Mouse (Mus musculus) skeletal muscle tissue, adult 2 months (tissue): ENCODE data around the gene Plscr2.
"Not testable (repeated sequence)": the region's sequence is repeated elsewhere in the genome, so short reads cannot be mapped to it uniquely, and the experiment has no call there.

ENCODE experiments used
- DNase-seq: peaks from one replicate; pipeline ENCODE4 v3.0.0-alpha.2; 2012; ENCODE audit warnings: low read depth, low spot score

The Plscr2 gene

GRCm38 (mm10) chr9:92273956-92274762 is 1.2 kb upstream of the Plscr2 start:
- no peak for DNase-seq

- DNase-seq = no peak
These were observed 958 bp downstream of the Plscr2 start for GRCm38 (mm10) chr9:92276360-92276759.

DNA sequence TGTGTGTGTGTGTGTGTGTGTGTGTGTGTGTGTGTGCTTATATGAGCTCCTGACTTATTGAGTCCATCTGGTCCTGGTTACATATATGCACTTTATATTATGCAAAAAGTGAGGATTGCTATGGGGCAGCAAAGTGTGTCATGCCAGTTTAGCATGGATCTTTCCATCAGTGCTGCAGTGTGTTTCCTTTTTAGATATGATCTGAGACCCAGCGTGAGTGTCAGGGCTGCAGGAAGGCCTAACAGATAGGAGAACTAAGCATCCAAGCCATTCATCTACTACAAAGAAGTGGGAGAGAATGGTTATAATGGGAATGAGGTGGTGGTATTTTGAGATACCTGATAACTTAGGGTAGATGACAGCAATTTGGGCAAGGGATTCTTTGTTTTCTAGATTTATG is 4.6 kb downstream of the Plscr2 start:
- no peak for DNase-seq

- DNase-seq = no peak
These were observed 7.3 kb downstream of the Plscr2 start for GRCm38 (mm10) chr9:92282563-92283171.

DNA sequence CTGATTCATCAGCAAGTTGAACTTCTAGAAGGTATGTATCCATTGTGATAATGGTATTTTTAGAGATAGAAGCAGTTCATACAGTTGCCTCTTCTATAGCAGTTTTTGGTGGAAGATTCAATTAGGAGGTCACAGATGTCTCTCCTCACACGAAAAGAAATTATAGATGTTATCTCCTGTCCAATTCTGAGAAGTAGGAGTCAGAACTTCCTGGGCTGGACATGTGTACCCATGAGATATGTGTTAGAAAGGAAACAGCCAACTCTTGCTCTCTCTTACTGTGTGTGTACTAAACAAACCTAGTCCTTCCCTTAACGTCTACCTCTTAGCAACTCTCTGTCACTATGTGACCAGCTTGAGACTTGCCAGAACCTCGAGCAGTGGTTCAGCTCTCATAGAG is 14.3 kb downstream of the Plscr2 start:
- DNase-seq = no peak

- DNase-seq = no peak
These were observed 16.8 kb downstream of the Plscr2 start for GRCm38 (mm10) chr9:92292169-92292568.

- DNase-seq = no peak
These were observed 17.5 kb downstream of the Plscr2 start for GRCm38 (mm10) chr9:92292922-92293321.

GRCm38 (mm10) chr9:92293560-92294548 is 18.5 kb downstream of the Plscr2 start:
- DNase-seq = no peak

DNA sequence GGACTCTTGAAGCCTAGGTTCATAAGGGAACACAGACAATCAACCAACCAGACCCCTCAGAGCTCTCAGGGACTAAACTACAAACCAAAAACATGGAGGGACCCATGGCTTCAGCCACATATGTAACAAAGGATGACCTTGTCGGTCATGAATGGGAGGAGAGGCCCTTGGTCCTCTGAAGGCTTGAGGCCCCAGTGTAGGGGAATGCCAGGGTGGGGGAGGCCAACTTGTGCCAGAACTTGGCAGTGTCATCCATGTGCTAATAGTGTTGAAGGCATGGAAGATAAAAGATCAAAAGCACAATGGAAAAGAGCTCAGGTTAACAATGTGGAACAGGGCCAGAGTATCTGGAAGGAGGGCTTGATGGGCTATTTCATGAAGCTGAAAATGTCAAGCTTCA is 22.9 kb downstream of the Plscr2 start:
- DNase-seq = no peak

GRCm38 (mm10) chr9:92301213-92301612 is 25.8 kb downstream of the Plscr2 start:
- no peak for DNase-seq

GRCm38 (mm10) chr9:92305075-92305474 is 29.7 kb downstream of the Plscr2 start:
- no peak for DNase-seq

DNA sequence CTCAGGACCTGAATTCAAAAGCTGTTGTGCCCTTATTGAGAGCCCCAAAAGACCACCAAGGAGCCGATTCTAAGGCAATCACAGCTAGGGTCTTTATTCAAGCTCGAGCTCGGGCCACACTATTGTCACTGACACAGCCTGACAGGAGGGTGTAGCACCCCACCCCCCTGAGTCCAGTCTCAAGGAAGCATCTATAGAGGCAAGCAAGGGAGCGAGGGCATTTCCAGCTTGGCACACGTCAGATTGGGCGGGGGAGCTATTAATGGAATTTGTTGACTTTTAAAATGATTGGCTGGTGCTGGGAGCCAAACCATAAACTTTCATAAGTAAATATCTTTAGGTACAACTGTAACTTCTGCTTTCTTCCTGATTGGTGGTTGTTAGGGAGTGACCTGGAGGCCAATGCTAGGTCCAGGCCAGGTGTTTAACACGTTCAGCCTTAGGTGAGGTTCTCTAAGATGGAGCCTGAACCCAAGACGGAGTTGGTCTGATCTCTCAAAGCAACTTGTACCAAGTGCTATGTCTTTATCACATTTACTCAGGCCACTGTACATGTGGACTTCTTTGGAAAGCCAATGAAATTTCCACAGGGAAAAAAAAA is 30.3 kb downstream of the Plscr2 start:
- no peak for DNase-seq

- no peak for DNase-seq
These were observed 33.7 kb downstream of the Plscr2 start, which contains the start of gene 1700057G04Rik for GRCm38 (mm10) chr9:92309077-92309476. TSS of gene 1700057G04Rik (plus strand) at chr9:92309377.

GRCm38 (mm10) chr9:92316791-92317190 is 41.4 kb downstream of the Plscr2 start:
- DNase-seq = no peak

- DNase-seq = not testable (repeated sequence)
These were observed 50.5 kb downstream of the Plscr2 start for GRCm38 (mm10) chr9:92325936-92326335.

DNA sequence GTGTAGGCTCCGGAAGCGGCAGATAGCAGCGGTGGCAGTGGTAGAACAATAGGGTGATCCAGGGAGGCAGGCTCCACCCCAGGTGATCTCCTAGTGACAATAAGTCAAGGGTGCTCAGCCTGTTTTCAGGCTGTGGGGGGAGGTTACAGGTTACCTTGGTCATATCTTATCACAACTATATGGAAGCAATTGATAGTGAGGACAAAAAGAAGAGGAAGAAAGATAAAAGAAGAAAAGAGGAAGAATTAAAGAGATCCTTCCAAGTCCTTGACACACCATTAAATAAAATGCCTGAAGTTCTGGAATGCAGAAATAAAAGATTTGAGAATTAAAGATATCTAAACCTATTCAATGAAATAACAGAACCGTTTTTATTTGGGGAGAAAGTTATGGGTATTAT is 51.4 kb downstream of the Plscr2 start:
- DNase-seq = no peak

DNA sequence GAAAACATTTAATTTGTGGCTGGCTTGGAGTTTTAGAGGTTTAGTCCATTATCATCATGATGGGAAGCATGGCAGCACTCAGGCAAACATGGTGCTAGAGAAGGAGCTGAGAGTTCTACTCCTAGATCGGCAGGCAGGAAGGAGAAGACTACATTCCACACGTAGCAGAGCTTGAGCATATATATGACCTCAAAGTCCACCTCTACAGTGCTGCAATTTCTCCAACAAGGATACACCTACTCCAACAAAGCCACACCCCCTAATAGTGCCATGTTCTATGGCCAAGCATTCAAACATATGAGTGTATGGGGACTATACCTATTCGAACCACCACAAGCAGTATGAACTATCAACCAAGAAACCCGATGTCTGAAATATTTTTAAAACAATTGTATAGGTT is 56.0 kb downstream of the Plscr2 start:
- DNase-seq = no peak

DNA sequence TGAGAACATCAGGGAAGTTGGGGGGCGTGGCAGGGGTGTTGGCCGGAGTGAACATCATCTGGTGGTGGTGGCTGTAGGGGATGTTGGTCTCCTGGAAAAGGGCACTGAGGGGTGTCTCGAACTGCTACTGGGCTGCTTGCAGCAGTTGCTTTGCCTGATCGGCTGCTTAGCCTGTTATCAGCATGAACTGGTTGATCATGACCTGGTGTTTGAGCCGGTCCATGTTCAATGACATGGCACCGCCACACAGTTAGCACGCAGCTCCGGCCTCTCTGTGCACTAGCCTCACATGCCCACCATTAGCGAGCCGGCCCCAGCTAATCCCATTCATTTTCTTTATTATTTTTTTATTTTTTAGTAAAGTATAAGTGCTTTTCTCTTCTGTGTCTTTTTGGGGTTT is 59.4 kb downstream of the Plscr2 start:
- DNase-seq = no peak

DNA sequence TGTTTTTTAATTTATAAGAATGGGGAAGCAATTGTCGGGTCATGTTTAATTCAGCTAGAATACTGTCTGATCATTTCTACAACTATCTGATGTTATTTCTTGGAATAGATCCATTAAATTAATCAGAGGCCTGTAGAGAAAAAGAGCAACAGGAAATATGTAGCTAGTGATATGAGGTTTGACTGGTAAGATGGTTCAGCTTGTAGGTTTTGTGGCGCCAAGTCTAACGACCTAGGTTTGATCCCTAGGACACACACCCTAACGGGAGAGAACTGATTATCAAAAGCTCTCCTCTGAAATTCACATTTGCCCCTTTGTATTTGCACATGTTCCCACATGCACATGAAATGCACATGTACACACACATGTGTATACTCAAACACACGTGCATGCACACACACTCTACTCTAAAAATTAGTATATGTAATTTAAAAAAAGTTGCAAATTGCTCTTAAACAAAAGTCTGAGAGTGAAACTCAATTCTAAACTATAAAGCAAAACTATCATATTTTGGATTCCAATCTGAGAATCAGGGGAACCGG is 59.9 kb downstream of the Plscr2 start:
- no peak for DNase-seq

DNA sequence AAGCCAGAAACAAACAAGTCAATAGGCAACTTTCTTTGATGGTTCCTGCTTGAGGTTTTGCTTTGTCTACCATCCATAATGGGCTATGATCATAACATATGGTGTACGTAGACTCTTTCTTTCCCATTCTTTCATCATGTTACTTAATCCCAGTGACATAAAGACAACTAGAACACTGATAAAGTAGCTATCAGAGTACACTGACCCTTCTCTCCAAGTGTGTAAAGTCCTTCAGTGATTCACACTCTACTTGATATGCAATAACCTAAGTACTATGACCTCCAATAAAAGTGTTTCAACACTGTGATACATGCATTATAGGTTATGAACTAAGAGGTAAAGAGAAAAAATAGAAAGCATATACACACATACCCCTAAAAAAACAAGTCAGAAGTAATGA is 61.7 kb downstream of the Plscr2 start:
- no peak for DNase-seq

DNA sequence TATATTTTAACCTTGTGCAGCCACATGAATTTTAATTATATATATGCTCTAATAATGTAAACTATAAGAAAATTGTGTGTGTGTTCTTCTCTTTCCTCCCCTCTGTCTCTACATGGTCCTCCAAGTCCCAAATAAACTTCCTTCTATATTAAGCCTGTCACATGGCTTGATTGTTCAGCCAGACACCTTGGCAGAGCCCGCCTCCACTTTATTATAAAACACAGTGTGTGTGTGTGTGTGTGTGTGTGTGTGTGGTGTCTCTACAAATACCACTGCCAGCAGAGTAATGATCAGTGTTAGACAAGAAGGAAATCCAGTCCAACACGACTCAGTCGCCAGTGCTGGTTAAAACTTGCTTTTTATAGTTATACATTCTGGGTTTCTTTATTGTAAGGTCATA is 62.3 kb downstream of the Plscr2 start:
- no peak for DNase-seq
